Mouse (Mus musculus) myocyte (in vitro differentiated cells): ENCODE data around the gene Gng2. TPM values are rescaled to one million over a fixed set of nuclear protein-coding genes. Genes with fewer than 3 reads are reported as not detected.
"Not testable (repeated sequence)": the region's sequence is repeated elsewhere in the genome, so short reads cannot be mapped to it uniquely, and the experiment has no call there.

Source experiments
- H3K27me3 ChIP-seq: one replicate; pipeline ENCODE4 v1.6.1; 2011; ENCODE audit not compliant: control insufficient read depth, insufficient read depth, insufficient read length
- H3K36me3 ChIP-seq: one replicate; pipeline ENCODE4 v1.6.1; 2011; ENCODE audit not compliant: control insufficient read depth, insufficient read depth
- H3K4me2 ChIP-seq: one replicate; pipeline ENCODE4 v1.6.1; 2011; ENCODE audit warnings: low read depth, control low read depth
- H3K4me3 ChIP-seq: one replicate; pipeline ENCODE4 v1.5.1; 2011; ENCODE audit warnings: mild to moderate bottlenecking, control low read depth, moderate library complexity
- H3K79me2 ChIP-seq: one replicate; pipeline ENCODE4 v1.6.1; 2011; ENCODE audit not compliant: control insufficient read depth, insufficient read depth
- H3ac ChIP-seq: one replicate; pipeline ENCODE4 v1.6.1; 2011; ENCODE audit not compliant: control insufficient read depth, insufficient read length
- CEBPB ChIP-seq: IDR thresholded peaks from 2 replicates; pipeline ENCODE4 v1.6.1; 2011; ENCODE audit warnings: mild to moderate bottlenecking, moderate library complexity; ENCODE audit not compliant: poor library complexity, insufficient read depth, severe bottlenecking
- E2F4 ChIP-seq: IDR thresholded peaks from one replicate; pipeline ENCODE4 v1.6.1; 2011; ENCODE audit warnings: mild to moderate bottlenecking, control low read depth, moderate library complexity; ENCODE audit not compliant: insufficient read depth
- MAX ChIP-seq: IDR thresholded peaks from one replicate; pipeline ENCODE4 v1.6.1; 2011; ENCODE audit warnings: low read depth, mild to moderate bottlenecking, control low read depth
- MYOD1 ChIP-seq, 3 experiments: IDR thresholded peaks; one replicate each; pipeline ENCODE4 v1.6.1; 2011; ENCODE audit warnings: control low read depth in 2 of 3, low read depth in 2 of 3, mild to moderate bottlenecking in 2 of 3, moderate library complexity in 1 of 3; ENCODE audit not compliant: insufficient read length in 2 of 3, control insufficient read depth in 1 of 3
- MYOG ChIP-seq, 3 experiments: IDR thresholded peaks; one replicate each; pipeline ENCODE4 v1.6.1; 2011; ENCODE audit warnings: control low read depth in 2 of 3, low read depth in 2 of 3, mild to moderate bottlenecking in 2 of 3; ENCODE audit not compliant: insufficient read length in 2 of 3, control insufficient read depth in 1 of 3, insufficient read depth in 1 of 3
- POLR2A ChIP-seq: IDR thresholded peaks from one replicate; pipeline ENCODE4 v1.6.1; 2011; ENCODE audit warnings: low read depth, mild to moderate bottlenecking, control low read depth, moderate library complexity; ENCODE audit not compliant: insufficient read length
- POLR2AphosphoS2 ChIP-seq: IDR thresholded peaks from one replicate; pipeline ENCODE4 v1.6.1; 2011; ENCODE audit warnings: low read depth, control low read depth; ENCODE audit not compliant: insufficient read length
- REST ChIP-seq: IDR thresholded peaks from one replicate; pipeline ENCODE4 v1.6.1; 2011; ENCODE audit warnings: mild to moderate bottlenecking, control low read depth, moderate library complexity; ENCODE audit not compliant: insufficient read depth, insufficient read length
- SRF ChIP-seq: IDR thresholded peaks from one replicate; pipeline ENCODE4 v1.6.1; 2011; ENCODE audit warnings: low read depth; ENCODE audit not compliant: control insufficient read depth, insufficient read length
- TCF12 ChIP-seq: IDR thresholded peaks from one replicate; pipeline ENCODE4 v1.6.1; 2011; ENCODE audit warnings: mild to moderate bottlenecking, control low read depth; ENCODE audit not compliant: poor library complexity, insufficient read depth, severe bottlenecking
- TCF3 ChIP-seq: IDR thresholded peaks from one replicate; pipeline ENCODE4 v1.6.1; 2011; ENCODE audit warnings: low read depth, control low read depth; ENCODE audit not compliant: insufficient read length
- USF1 ChIP-seq: IDR thresholded peaks from one replicate; pipeline ENCODE4 v1.6.1; 2011; ENCODE audit warnings: low read depth, mild to moderate bottlenecking, control low read depth, moderate library complexity
- polyA plus RNA-seq: library from polyadenylated mRNA; unstranded; fragments of >200 nt; fragmentation: generic; extraction: Trizol; gene quantifications from one replicate; pipeline ENCODE4 v1.2.1, GENCODE M21; 2012; ENCODE audit warnings: missing spikeins

Gene Gng2
- polyA plus RNA-seq, 1 experiment, result 5.0 TPM

GRCm38 (mm10) chr14:19874201-19874807 is 103.1 kb downstream of the Gng2 start:
- Histone ChIP-seq H3K36me3 (no peaks in the 10 kb centered on the region), H3K4me3 (no peak overlapping the region), H3K27me3 (no peaks in the 10 kb centered on the region), H3ac (no peak overlapping the region), H3K79me2 (no peaks in the 10 kb centered on the region), H3K4me2 (no peak overlapping the region)
- TF ChIP-seq MYOD1 (IDR thresholded peaks at IDR 0.05; ENCODE audit: control insufficient read depth in 1 of 3, insufficient read length in 2 of 3, low read depth in 2 of 3) (no peak), MYOG (IDR thresholded peaks at IDR 0.05; ENCODE audit: control insufficient read depth in 1 of 3, insufficient read depth in 1 of 3, insufficient read length in 2 of 3, low read depth in 2 of 3) (no peak)

GRCm38 (mm10) chr14:19867286-19867935 is 110.0 kb downstream of the Gng2 start:
- no peaks in the 10 kb centered on the region for H3K36me3 ChIP-seq
- no peak for TF ChIP-seq REST

GRCm38 (mm10) chr14:19865121-19865520 is 112.3 kb downstream of the Gng2 start:
- H3K79me2 ChIP-seq, H3K27me3 ChIP-seq, H3K4me3 ChIP-seq, H3K4me2 ChIP-seq, H3K36me3 ChIP-seq, H3ac ChIP-seq: not testable (repeated sequence)

More at GRCm38 (mm10) chr14:19867286-19867935, 110.0 kb downstream of the Gng2 start:
- Histone ChIP-seq H3K4me2 (no peak overlapping the region), H3K27me3 (no peaks in the 10 kb centered on the region), H3K79me2 (no peaks in the 10 kb centered on the region), H3ac (no peak overlapping the region), H3K4me3 (no peak overlapping the region)

- H3ac ChIP-seq, result no peak overlapping the region
- peaks cover 7% of the 10 kb centered on the region for H3K27me3 ChIP-seq
- H3K79me2 ChIP-seq, result no peaks in the 10 kb centered on the region
- no peak for TF ChIP-seq MYOG (IDR thresholded peaks at IDR 0.05; ENCODE audit: control insufficient read depth in 1 of 3, insufficient read depth in 1 of 3, insufficient read length in 2 of 3, low read depth in 2 of 3)
- no peak for TF ChIP-seq POLR2AphosphoS2
- no peak for TF ChIP-seq USF1
- TF ChIP-seq MAX, result no peak
- TF ChIP-seq POLR2A, result no peak
- TF ChIP-seq TCF3, result no peak
- TF ChIP-seq MYOD1 (IDR thresholded peaks at IDR 0.05; ENCODE audit: control insufficient read depth in 1 of 3, insufficient read length in 2 of 3, low read depth in 2 of 3), result no peak
- no peak for TF ChIP-seq SRF
- TF ChIP-seq E2F4, result no peak
- TF ChIP-seq CEBPB, result no peak
- no peak for TF ChIP-seq TCF12
- TF ChIP-seq REST, result no peak
- no peak overlapping the region for H3K4me2 ChIP-seq
- H3K36me3 ChIP-seq, result no peaks in the 10 kb centered on the region
- no peak overlapping the region for H3K4me3 ChIP-seq
These were observed 115.9 kb downstream of the Gng2 start for GRCm38 (mm10) chr14:19861311-19862080.

- H3K4me3 ChIP-seq, result no peak overlapping the region
- peaks cover 7% of the 10 kb centered on the region for H3K27me3 ChIP-seq
- no peaks in the 10 kb centered on the region for H3K36me3 ChIP-seq
- TF ChIP-seq POLR2AphosphoS2 (no peak), MYOD1 (IDR thresholded peaks at IDR 0.05; ENCODE audit: control insufficient read depth in 1 of 3, insufficient read length in 2 of 3, low read depth in 2 of 3) (no peak), POLR2A (no peak), USF1 (no peak), E2F4 (no peak)
- no peak overlapping the region for H3ac ChIP-seq
- H3K4me2 ChIP-seq, result no peak overlapping the region
- H3K79me2 ChIP-seq, result no peaks in the 10 kb centered on the region
These were observed 117.1 kb downstream of the Gng2 start for GRCm38 (mm10) chr14:19860281-19860680.
